Mouse (Mus musculus) liver, embryonic 13.5 days (tissue): ENCODE measurements around the gene Xxylt1. TPM values are rescaled to one million over a fixed set of nuclear protein-coding genes. Genes with fewer than 3 reads are reported as not detected.
A peak's percentile ranks its signal among the peaks of the same experiment; 100 is the strongest.

ENCODE experiments used
- ATAC-seq: fragments of 200-750 bp; cut with Nextera tagmentation; 2 replicates; pipeline ENCODE4 v1.8.0; 2017; ENCODE audit warnings: low read depth, mild to moderate bottlenecking, moderate number of reproducible peaks, moderate library complexity
- DNase-seq: peaks from one replicate; pipeline ENCODE4 v3.0.0; 2022
- H3K27ac ChIP-seq: fragments of 300-500 bp; sonication (generic); 2 replicates; pipeline ENCODE4 v1.5.1; 2015; ENCODE audit warnings: moderate library complexity, mild to moderate bottlenecking, inconsistent platforms
- H3K27me3 ChIP-seq: fragments of 300-500 bp; sonication (generic); 2 replicates; pipeline ENCODE4 v1.6.1; 2015; ENCODE audit warnings: mild to moderate bottlenecking, inconsistent platforms
- H3K36me3 ChIP-seq: fragments of 300-500 bp; sonication (generic); 2 replicates; pipeline ENCODE4 v1.6.1; 2015; ENCODE audit warnings: mild to moderate bottlenecking, inconsistent platforms
- H3K4me1 ChIP-seq: fragments of 300-500 bp; sonication (generic); replicated peaks from 2 replicates; pipeline ENCODE4 v1.6.1; 2015; ENCODE audit warnings: inconsistent platforms
- H3K4me2 ChIP-seq: fragments of 300-500 bp; sonication (generic); 2 replicates; pipeline ENCODE4 v1.6.1; 2015; ENCODE audit warnings: inconsistent platforms, mild to moderate bottlenecking, moderate library complexity
- H3K4me3 ChIP-seq: fragments of 300-500 bp; sonication (generic); replicated peaks from 2 replicates; pipeline ENCODE4 v1.5.1; 2015; ENCODE audit warnings: mild to moderate bottlenecking, inconsistent platforms
- H3K9ac ChIP-seq: fragments of 300-500 bp; sonication (generic); 2 replicates; pipeline ENCODE4 v1.6.1; 2015; ENCODE audit warnings: mild to moderate bottlenecking, inconsistent platforms
- H3K9me3 ChIP-seq: fragments of 300-500 bp; sonication (generic); replicated peaks from 2 replicates; pipeline ENCODE4 v1.6.1; 2016; ENCODE audit warnings: inconsistent platforms
- WGBS: fragments of 180-500 bp; shearing (Covaris S2); methylation state at CpG from one replicate; pipeline ENCODE4 v1.1.7; 2015; ENCODE audit not compliant: insufficient replicate concordance; 5-methylcytosine and 5-hydroxymethylcytosine counted together
- polyA plus RNA-seq: library from polyadenylated mRNA; unstranded; fragments of >200 nt; fragmentation: Nextera tagmentation; extraction: Ambion mirVana; gene quantifications from 2 replicates; pipeline ENCODE4 v1.2.1, GENCODE M21; 2015

The Xxylt1 gene
- polyA plus RNA-seq, 1 experiment from 2014 or later, result 3.1 TPM

- no peak overlapping the region for H3K27ac ChIP-seq
- DNase-seq (no peak), ATAC-seq (no peak)
- no peak overlapping the region for H3K4me3 ChIP-seq
- no peaks in the 10 kb centered on the region for H3K9me3 ChIP-seq
- H3K4me1 ChIP-seq, result peaks cover 9% of the 10 kb centered on the region; the same call in 1 of the 2 replicates
- 61% methylated on average over 4 of the region's 4 CpGs for WGBS
- H3K4me2 ChIP-seq, result no peak overlapping the region
- no peak overlapping the region for H3K9ac ChIP-seq
- H3K36me3 ChIP-seq, result no peaks in the 10 kb centered on the region
- no peaks in the 10 kb centered on the region for H3K27me3 ChIP-seq
Observed at GRCm38 (mm10) chr16:30948216-30948615, 133.0 kb downstream of the Xxylt1 start.

DNA sequence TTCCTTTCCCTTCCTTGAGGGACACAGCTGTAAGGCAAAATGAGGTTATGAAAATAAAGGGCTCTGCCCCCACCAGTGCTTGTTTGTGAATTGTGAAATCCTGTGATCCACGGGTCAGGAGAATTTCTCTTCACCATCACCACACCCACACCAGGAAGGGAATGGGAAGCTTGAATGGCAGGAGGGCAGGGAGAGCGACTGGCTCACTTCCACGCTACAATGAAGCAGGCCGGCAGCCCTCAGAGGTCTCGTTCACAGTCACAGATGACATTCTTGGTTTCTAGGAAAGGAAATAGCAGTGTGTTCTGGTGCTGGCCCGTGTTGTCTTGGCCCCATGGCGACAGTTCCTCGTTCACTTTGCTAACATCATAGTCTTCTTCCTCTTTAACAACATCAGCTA is 136.3 kb downstream of the Xxylt1 start:
- 28% methylated on average over 8 of the region's 8 CpGs for WGBS
- H3K4me3 ChIP-seq, result no peak overlapping the region
- no peak overlapping the region for H3K27ac ChIP-seq
- DNase-seq (no peak), ATAC-seq (no peak)
- peaks cover 9% of the 10 kb centered on the region for H3K4me1 ChIP-seq
- no peak overlapping the region for H3K9ac ChIP-seq
- H3K9me3 ChIP-seq, result no peaks in the 10 kb centered on the region
- H3K36me3 ChIP-seq, result no peaks in the 10 kb centered on the region
- H3K4me2 ChIP-seq, result no peak overlapping the region
- no peaks in the 10 kb centered on the region for H3K27me3 ChIP-seq

DNA sequence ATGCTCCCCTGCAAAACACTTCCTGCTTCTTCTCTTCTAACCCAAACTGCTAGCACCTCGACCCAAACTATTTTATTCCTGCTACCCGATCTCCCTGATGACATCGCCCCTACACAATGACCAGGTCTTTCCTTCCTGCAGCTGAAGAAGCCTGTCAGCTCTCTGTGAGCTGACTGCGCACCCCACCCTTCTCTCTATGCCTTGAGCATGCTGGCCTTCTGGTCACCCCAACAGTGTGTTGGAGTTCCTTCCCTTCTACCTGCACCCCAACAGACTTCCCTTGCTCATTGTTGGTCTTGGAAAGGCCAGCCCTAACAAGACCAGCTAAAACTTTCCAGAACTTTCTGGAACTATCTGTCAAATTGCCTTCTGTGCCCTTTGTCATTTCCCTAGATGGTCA is 137.3 kb downstream of the Xxylt1 start:
- WGBS, result 40% methylated on average over 4 of the region's 4 CpGs
- H3K36me3 ChIP-seq, result no peaks in the 10 kb centered on the region
- DNase-seq, result no peak
- no peak for ATAC-seq
- no peak overlapping the region for H3K27ac ChIP-seq
- H3K4me2 ChIP-seq, result no peak overlapping the region
- peaks cover 9% of the 10 kb centered on the region for H3K4me1 ChIP-seq
- no peaks in the 10 kb centered on the region for H3K9me3 ChIP-seq
- no peak overlapping the region for H3K4me3 ChIP-seq
- H3K27me3 ChIP-seq, result no peaks in the 10 kb centered on the region
- H3K9ac ChIP-seq, result no peak overlapping the region

GRCm38 (mm10) chr16:30940699-30941098 is 140.5 kb downstream of the Xxylt1 start:
- H3K4me2 ChIP-seq, result no peak overlapping the region
- H3K27ac ChIP-seq, result no peak overlapping the region
- no peak for DNase-seq
- peaks cover 12% of the 10 kb centered on the region for H3K4me1 ChIP-seq
- H3K9me3 ChIP-seq, result no peaks in the 10 kb centered on the region
- H3K27me3 ChIP-seq, result no peaks in the 10 kb centered on the region
- WGBS, result 58% methylated on average over 2 of the region's 2 CpGs
- no peak overlapping the region for H3K4me3 ChIP-seq
- no peak for ATAC-seq
- H3K9ac ChIP-seq, result no peak overlapping the region
- H3K36me3 ChIP-seq, result no peaks in the 10 kb centered on the region

DNA sequence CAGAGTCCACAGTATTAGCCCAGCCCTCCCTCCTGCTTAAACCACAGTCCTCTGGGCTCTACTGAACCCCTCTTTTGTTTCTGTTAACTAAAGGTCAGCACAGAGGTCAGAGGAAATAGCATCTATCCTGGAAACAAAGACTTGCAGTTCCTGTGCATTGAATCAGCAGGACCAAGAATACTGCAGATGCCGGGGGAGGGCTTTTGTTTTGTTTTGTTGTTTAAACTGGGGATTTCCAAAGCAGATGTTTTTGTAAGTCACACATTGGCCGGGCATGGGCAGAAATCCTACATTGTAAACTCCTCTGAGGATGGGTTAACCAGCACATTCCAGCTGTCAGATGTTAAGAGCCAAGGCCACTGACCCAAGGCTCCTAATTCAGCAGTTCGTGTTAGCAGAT is 141.3 kb downstream of the Xxylt1 start:
- H3K9me3 ChIP-seq, result no peaks in the 10 kb centered on the region
- H3K9ac ChIP-seq, result no peak overlapping the region
- ATAC-seq, result peak; percentile 36; the same call in 1 of the 2 replicates
- H3K27ac ChIP-seq, result no peak overlapping the region
- no peak overlapping the region for H3K4me2 ChIP-seq
- H3K36me3 ChIP-seq, result no peaks in the 10 kb centered on the region
- peaks cover 6% of the 10 kb centered on the region for H3K4me1 ChIP-seq
- 48% methylated on average over 3 of the region's 3 CpGs for WGBS
- no peak for DNase-seq
- H3K4me3 ChIP-seq, result no peak overlapping the region
- no peaks in the 10 kb centered on the region for H3K27me3 ChIP-seq

GRCm38 (mm10) chr16:30939210-30939609 is 142.0 kb downstream of the Xxylt1 start:
- Histone ChIP-seq H3K27ac (no peak overlapping the region), H3K9ac (no peak overlapping the region), H3K27me3 (no peaks in the 10 kb centered on the region), H3K4me3 (no peak overlapping the region), H3K4me2 (no peak overlapping the region), H3K9me3 (no peaks in the 10 kb centered on the region), H3K36me3 (no peaks in the 10 kb centered on the region), H3K4me1 (peaks cover 4% of the 10 kb centered on the region; the same call in 1 of the 2 replicates)
- 63% methylated on average over 8 of the region's 8 CpGs for WGBS
- DNase-seq (no peak), ATAC-seq (no peak)

- DNase-seq (no peak), ATAC-seq (no peak)
- WGBS, result 56% methylated on average over 3 of the region's 3 CpGs
- Histone ChIP-seq H3K27ac (no peak overlapping the region), H3K4me1 (peaks cover 4% of the 10 kb centered on the region; the same call in 1 of the 2 replicates), H3K36me3 (no peaks in the 10 kb centered on the region), H3K9me3 (no peaks in the 10 kb centered on the region), H3K9ac (no peak overlapping the region), H3K4me2 (no peak overlapping the region), H3K4me3 (no peak overlapping the region), H3K27me3 (no peaks in the 10 kb centered on the region)
Observed at GRCm38 (mm10) chr16:30938664-30939063, 142.6 kb downstream of the Xxylt1 start.

- H3K9me3 ChIP-seq, result no peaks in the 10 kb centered on the region
- H3K36me3 ChIP-seq, result no peaks in the 10 kb centered on the region
- H3K9ac ChIP-seq, result no peak overlapping the region
- no peak for DNase-seq
- no peak overlapping the region for H3K27ac ChIP-seq
- no peak overlapping the region for H3K4me2 ChIP-seq
- H3K4me3 ChIP-seq, result no peak overlapping the region
- ATAC-seq, result no peak
- 46% methylated on average over 3 of the region's 3 CpGs for WGBS
- peaks cover 4% of the 10 kb centered on the region; the same call in 1 of the 2 replicates for H3K4me1 ChIP-seq
- H3K27me3 ChIP-seq, result no peaks in the 10 kb centered on the region
Observed at GRCm38 (mm10) chr16:30937665-30938064, 143.6 kb downstream of the Xxylt1 start.

- H3K36me3 ChIP-seq, result no peaks in the 10 kb centered on the region
- no peak for DNase-seq
Observed at GRCm38 (mm10) chr16:30936471-30936870, 144.8 kb downstream of the Xxylt1 start.

DNA sequence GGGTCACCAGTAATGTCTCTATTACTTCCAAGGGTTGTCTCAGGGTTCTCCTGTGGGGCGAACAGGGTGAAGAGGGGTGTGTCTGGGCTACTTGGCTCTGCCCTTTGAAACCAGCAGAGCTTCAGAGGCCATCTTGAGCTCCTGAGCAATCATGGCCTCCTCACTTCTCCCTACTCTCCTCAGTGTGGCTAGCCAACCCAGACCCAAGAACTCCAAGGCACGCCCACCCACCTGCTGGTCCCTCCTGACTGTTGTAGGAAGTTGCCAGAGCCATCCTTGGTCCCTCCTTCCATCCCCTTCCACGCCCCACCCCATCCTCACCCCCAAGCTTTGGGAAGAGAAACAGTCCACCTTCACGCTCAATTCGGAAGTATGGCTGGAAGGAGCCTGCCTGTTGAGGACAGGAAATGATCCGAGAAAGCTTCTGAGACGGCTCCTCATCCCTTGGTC is 145.2 kb downstream of the Xxylt1 start:
- DNase-seq, result no peak
- no peak for ATAC-seq
- no peak overlapping the region for H3K9ac ChIP-seq
- H3K4me1 ChIP-seq, result peaks cover 4% of the 10 kb centered on the region; the same call in 1 of the 2 replicates
- no peaks in the 10 kb centered on the region for H3K9me3 ChIP-seq
- no peaks in the 10 kb centered on the region for H3K27me3 ChIP-seq
- 57% methylated on average over 7 of the region's 7 CpGs for WGBS
- H3K4me2 ChIP-seq, result no peak overlapping the region
- no peak overlapping the region for H3K27ac ChIP-seq
- no peak overlapping the region for H3K4me3 ChIP-seq
- no peaks in the 10 kb centered on the region for H3K36me3 ChIP-seq

More at GRCm38 (mm10) chr16:30936471-30936870, 144.8 kb downstream of the Xxylt1 start:
- Histone ChIP-seq H3K27ac (no peak overlapping the region), H3K4me2 (no peak overlapping the region), H3K9ac (no peak overlapping the region), H3K4me3 (no peak overlapping the region), H3K4me1 (peaks cover 4% of the 10 kb centered on the region; the same call in 1 of the 2 replicates), H3K9me3 (no peaks in the 10 kb centered on the region), H3K27me3 (no peaks in the 10 kb centered on the region)
- no peak for ATAC-seq
- 50% methylated on average over 6 of the region's 6 CpGs for WGBS

GRCm38 (mm10) chr16:30934967-30935690 is 146.1 kb downstream of the Xxylt1 start:
- Histone ChIP-seq H3K9me3 (no peaks in the 10 kb centered on the region), H3K4me3 (no peak overlapping the region), H3K27ac (no peak overlapping the region), H3K36me3 (0 out of 2 replicates have a peak, but pooled peaks cover 2% of the 10 kb centered on the region), H3K27me3 (no peaks in the 10 kb centered on the region), H3K4me1 (peaks cover 4% of the 10 kb centered on the region; the same call in 1 of the 2 replicates), H3K9ac (no peak overlapping the region), H3K4me2 (no peak overlapping the region)
- DNase-seq, result no peak
- ATAC-seq, result no peak
- WGBS, result 41% methylated on average over 15 of the region's 15 CpGs
